ENCODE assay signal across 15 mouse cellular contexts in genomic region chr13:60450721-60451506, GRCm38 (mm10).
A peak's percentile ranks its signal among the peaks of the same experiment; 100 is the strongest.
DNase-seq lines count a peak whose midpoint lies in the region; ATAC-seq and TF ChIP-seq lines count a peak whose summit lies in the region.
"Had no signal": no experiment of that assay in that cellular context is flagged by ENCODE, and none has a peak within 500 bp of the region (broad histone marks: within the 10 kb centered on the region; RNA-seq: fewer than 3 reads in every experiment).

No protein-coding gene starts in this region.

- H3K4me3 ChIP-seq in kidney, embryonic 14.5 days (ENCODE audit: low read length): no peak overlapping the region
- H3K4me3 ChIP-seq in limb, embryonic 13.5 days: no peak overlapping the region
- no peak overlapping the region for H3K4me3 ChIP-seq in left cerebral cortex, adult 2 months
- H3K4me3 ChIP-seq: liver, embryonic 13.5 days; midbrain, embryonic 15.5 days; neural tube, embryonic 15.5 days had no signal

- DNase-seq in heart, adult 11 months: peak; percentile 88
- DNase-seq in heart, postnatal 4 days: no peak
- peak; percentile 44 for DNase-seq in adrenal gland, postnatal 10 days
- DNase-seq in layer of hippocampus, adult 18-20 months (ENCODE audit: low spot score in 2 of 2): no peak
- no peak for DNase-seq in frontal cortex, postnatal 36 days (ENCODE audit: low spot score in 2 of 2)
- DNase-seq in left cerebral cortex, adult 2 months (ENCODE audit: extremely low spot score in 1 of 2, low spot score in 2 of 2): no peak
- DNase-seq: cerebellum, postnatal 10 days; liver, embryonic 13.5 days; right cerebral cortex, postnatal 4 days had no signal

- H3K4me1 ChIP-seq in kidney, embryonic 14.5 days (ENCODE audit: control insufficient read depth, insufficient read depth, low read length): peaks cover 9% of the 10 kb centered on the region
- peaks cover 47% of the 10 kb centered on the region for H3K4me1 ChIP-seq in limb, embryonic 13.5 days

- no peaks in the 10 kb centered on the region for H3K36me3 ChIP-seq in kidney, embryonic 14.5 days (ENCODE audit: control insufficient read depth, insufficient read depth, low read length)
- H3K36me3 ChIP-seq in limb, embryonic 13.5 days: no peaks in the 10 kb centered on the region
- H3K36me3 ChIP-seq: liver, embryonic 13.5 days; midbrain, embryonic 15.5 days; neural tube, embryonic 15.5 days had no signal

- TF ChIP-seq CTCF in left cerebral cortex, adult 2 months (IDR thresholded peaks at IDR 0.05): no peak

- WGBS in kidney, embryonic 14.5 days: 32% methylated on average over 10 of the region's 10 CpGs
- 46% methylated on average over 10 of the region's 10 CpGs for WGBS in limb, embryonic 13.5 days

- peak; percentile 76 for ATAC-seq in kidney, embryonic 14.5 days (ENCODE audit: low FRiP score, low TSS enrichment)
- ATAC-seq in limb, embryonic 13.5 days (ENCODE audit: low FRiP score, low read depth): no peak
- ATAC-seq: hindbrain, postnatal 0 days; midbrain, embryonic 15.5 days had no signal

- intact Hi-C loops in left cerebral cortex, adult 2 months (cut with DNase I): no loop called here

- no peaks in the 10 kb centered on the region for H3K27me3 ChIP-seq in kidney, embryonic 14.5 days (ENCODE audit: control insufficient read depth, insufficient read depth, low read length)
- H3K27me3 ChIP-seq in limb, embryonic 13.5 days: no peaks in the 10 kb centered on the region
- H3K27me3 ChIP-seq: CH12.LX; liver, embryonic 13.5 days; midbrain, embryonic 15.5 days; neural tube, embryonic 15.5 days had no signal

- peak overlapping the region; percentile 57; the same call in 1 of the 2 replicates for H3K27ac ChIP-seq in kidney, embryonic 14.5 days (ENCODE audit: low read depth, low read length)
- H3K27ac ChIP-seq in limb, embryonic 13.5 days: peak overlapping the region; percentile 15; the same call in 1 of the 2 replicates
- no peak overlapping the region for H3K27ac ChIP-seq in left cerebral cortex, adult 2 months
- H3K27ac ChIP-seq: hindbrain, postnatal 0 days; liver, embryonic 13.5 days; midbrain, embryonic 15.5 days; neural tube, embryonic 15.5 days had no signal

- H3K9ac ChIP-seq in kidney, embryonic 14.5 days (ENCODE audit: low read depth, low read length): no peak overlapping the region
- H3K9ac ChIP-seq in limb, embryonic 13.5 days: no peak overlapping the region
- H3K9ac ChIP-seq: liver, embryonic 13.5 days; midbrain, embryonic 15.5 days; neural tube, embryonic 15.5 days had no signal

- H3K9me3 ChIP-seq in kidney, embryonic 14.5 days (ENCODE audit: control insufficient read depth, low read length): no peaks in the 10 kb centered on the region
- no peaks in the 10 kb centered on the region for H3K9me3 ChIP-seq in limb, embryonic 13.5 days
- H3K9me3 ChIP-seq: liver, embryonic 13.5 days; midbrain, embryonic 15.5 days; neural tube, embryonic 15.5 days had no signal

- no peak overlapping the region for H3K4me2 ChIP-seq in kidney, embryonic 14.5 days (replicated peaks; ENCODE audit: low read depth, low read length)
- H3K4me2 ChIP-seq in limb, embryonic 13.5 days (replicated peaks): no peak overlapping the region
- H3K4me2 ChIP-seq: liver, embryonic 13.5 days; midbrain, embryonic 15.5 days; neural tube, embryonic 15.5 days had no signal

Comparison
In these comparisons a context has a peak if more than half of its experiments do, and no peak if none do; other contexts are left out.
1. DNase-seq: peak in heart, adult 11 months (single experiment) and adrenal gland, postnatal 10 days (single experiment); none in heart, postnatal 4 days (single experiment), layer of hippocampus, adult 18-20 months (0 of 2), frontal cortex, postnatal 36 days (0 of 2) and left cerebral cortex, adult 2 months (0 of 2).